Mouse (Mus musculus) heart, embryonic 13.5 days (tissue): ENCODE results near the gene Grk6. TPM values are rescaled to one million over a fixed set of nuclear protein-coding genes. Genes with fewer than 3 reads are reported as not detected.
"Not testable (repeated sequence)": the region's sequence is repeated elsewhere in the genome, so short reads cannot be mapped to it uniquely, and the experiment has no call there.

ENCODE experiments used
- ATAC-seq: fragments of 200-750 bp; cut with Nextera tagmentation; 2 replicates; pipeline ENCODE4 v1.8.0; 2017; ENCODE audit warnings: moderate TSS enrichment; ENCODE audit not compliant: insufficient number of reproducible peaks, low FRiP score, low TSS enrichment; ENCODE audit errors: extremely low read depth
- H3K27ac ChIP-seq: fragments of 300-500 bp; sonication (generic); replicated peaks from 2 replicates; pipeline ENCODE4 v1.5.1; 2015; ENCODE audit warnings: moderate library complexity, mild to moderate bottlenecking, inconsistent platforms
- H3K27me3 ChIP-seq: fragments of 300-500 bp; sonication (generic); replicated peaks from 2 replicates; pipeline ENCODE4 v1.6.1; 2015; ENCODE audit warnings: mild to moderate bottlenecking, inconsistent platforms
- H3K36me3 ChIP-seq: fragments of 300-500 bp; sonication (generic); 2 replicates; pipeline ENCODE4 v1.6.1; 2015; ENCODE audit warnings: mild to moderate bottlenecking, inconsistent platforms
- H3K4me1 ChIP-seq: fragments of 300-500 bp; sonication (generic); 2 replicates; pipeline ENCODE4 v1.6.1; 2015; ENCODE audit warnings: inconsistent platforms
- H3K4me2 ChIP-seq: fragments of 300-500 bp; sonication (generic); 2 replicates; pipeline ENCODE4 v1.6.1; 2015; ENCODE audit warnings: inconsistent platforms, mild to moderate bottlenecking, moderate library complexity
- H3K4me3 ChIP-seq: fragments of 300-500 bp; sonication (generic); 2 replicates; pipeline ENCODE4 v1.5.1; 2015; ENCODE audit warnings: moderate library complexity, mild to moderate bottlenecking, inconsistent platforms
- H3K9ac ChIP-seq: fragments of 300-500 bp; sonication (generic); 2 replicates; pipeline ENCODE4 v1.6.1; 2015; ENCODE audit warnings: inconsistent platforms, mild to moderate bottlenecking, moderate library complexity
- H3K9me3 ChIP-seq: fragments of 300-500 bp; sonication (generic); 2 replicates; pipeline ENCODE4 v1.6.1; 2016; ENCODE audit warnings: inconsistent platforms
- WGBS: fragments of 180-500 bp; shearing (Covaris S2); methylation state at CpG from one replicate; pipeline ENCODE4 v1.1.7; 2015; ENCODE audit warnings: mixed read lengths; 5-methylcytosine and 5-hydroxymethylcytosine counted together
- polyA plus RNA-seq: library from polyadenylated mRNA; unstranded; fragments of >200 nt; fragmentation: Nextera tagmentation; extraction: Ambion mirVana; gene quantifications from 2 replicates; pipeline ENCODE4 v1.2.1, GENCODE M21; 2015

Gene Grk6
- polyA plus RNA-seq, 1 experiment from 2014 or later, result 16.7 TPM

DNA sequence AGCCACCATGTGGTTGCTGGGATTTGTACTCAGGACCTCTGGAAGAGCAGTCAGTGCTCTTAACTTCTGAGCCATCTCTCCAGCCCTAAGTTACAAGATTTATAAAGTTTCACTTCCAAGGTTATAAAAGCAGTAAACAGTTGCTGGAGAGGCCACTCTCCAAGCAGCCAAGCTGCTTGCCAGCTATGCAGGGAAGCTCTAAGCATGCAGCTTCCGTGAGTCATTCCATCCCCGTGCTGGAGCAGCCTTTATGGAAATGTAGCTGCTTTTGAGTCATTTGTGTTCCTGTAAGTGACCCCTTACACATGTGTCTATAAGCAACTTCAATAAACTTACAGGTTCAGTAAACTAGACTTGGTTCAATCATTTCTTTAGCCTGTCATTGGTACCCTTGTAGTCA is 14.3 kb upstream of the Grk6 start:
- H3K4me3 ChIP-seq, result no peak overlapping the region
- no peak for ATAC-seq
- peaks cover 23% of the 10 kb centered on the region for H3K27me3 ChIP-seq
- no peaks in the 10 kb centered on the region for H3K36me3 ChIP-seq
- 73% methylated on average over 2 of the region's 2 CpGs for WGBS
- no peak overlapping the region for H3K4me2 ChIP-seq
- no peak overlapping the region for H3K9ac ChIP-seq
- H3K27ac ChIP-seq, result no peak overlapping the region
- no peaks in the 10 kb centered on the region for H3K4me1 ChIP-seq
- peaks cover 4% of the 10 kb centered on the region; the same call in 1 of the 2 replicates for H3K9me3 ChIP-seq

DNA sequence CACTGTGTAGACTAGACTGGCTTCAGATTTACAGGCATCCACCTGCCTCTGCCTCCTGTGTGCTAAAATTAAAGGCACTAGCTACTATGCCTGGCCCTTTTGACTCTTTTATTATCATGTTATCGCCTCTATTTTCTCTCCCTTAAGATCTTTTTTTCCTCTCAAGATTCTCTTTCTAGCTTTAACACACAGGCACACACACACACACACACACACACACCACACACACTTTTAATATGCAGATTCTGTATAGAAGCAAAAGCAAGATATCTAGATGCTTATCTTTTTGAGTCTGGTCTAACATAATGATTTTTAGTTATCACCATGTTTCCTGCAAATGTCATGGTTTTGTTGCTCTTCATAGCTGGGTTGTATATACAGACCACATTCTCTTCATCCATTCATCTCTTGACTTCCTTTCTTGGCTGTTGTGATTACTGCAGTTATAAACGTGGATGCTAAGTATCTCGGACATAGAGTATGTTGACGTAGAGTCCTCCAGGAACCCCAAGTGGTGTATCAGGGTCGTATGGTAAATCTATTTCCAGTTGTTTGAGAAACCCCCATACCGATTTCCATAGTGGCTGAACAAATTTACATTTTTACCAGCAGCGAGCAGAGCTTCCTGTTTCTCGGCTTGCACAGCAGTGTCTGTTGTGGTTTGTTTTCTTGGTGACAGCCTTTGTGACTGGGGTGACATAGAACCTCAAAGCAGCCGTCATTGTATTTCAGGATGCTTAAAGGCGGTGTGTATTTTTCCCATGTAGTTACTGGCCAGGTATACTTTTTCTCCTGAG is 12.8 kb upstream of the Grk6 start:
- Histone ChIP-seq H3K36me3 (no peaks in the 10 kb centered on the region), H3K9ac (no peak overlapping the region), H3K4me3 (no peak overlapping the region), H3K4me2 (no peak overlapping the region), H3K27me3 (peaks cover 8% of the 10 kb centered on the region), H3K9me3 (peaks cover 4% of the 10 kb centered on the region; the same call in 1 of the 2 replicates), H3K4me1 (no peaks in the 10 kb centered on the region), H3K27ac (no peak overlapping the region)
- 67% methylated on average over 10 of the region's 10 CpGs for WGBS
- no peak for ATAC-seq

DNA sequence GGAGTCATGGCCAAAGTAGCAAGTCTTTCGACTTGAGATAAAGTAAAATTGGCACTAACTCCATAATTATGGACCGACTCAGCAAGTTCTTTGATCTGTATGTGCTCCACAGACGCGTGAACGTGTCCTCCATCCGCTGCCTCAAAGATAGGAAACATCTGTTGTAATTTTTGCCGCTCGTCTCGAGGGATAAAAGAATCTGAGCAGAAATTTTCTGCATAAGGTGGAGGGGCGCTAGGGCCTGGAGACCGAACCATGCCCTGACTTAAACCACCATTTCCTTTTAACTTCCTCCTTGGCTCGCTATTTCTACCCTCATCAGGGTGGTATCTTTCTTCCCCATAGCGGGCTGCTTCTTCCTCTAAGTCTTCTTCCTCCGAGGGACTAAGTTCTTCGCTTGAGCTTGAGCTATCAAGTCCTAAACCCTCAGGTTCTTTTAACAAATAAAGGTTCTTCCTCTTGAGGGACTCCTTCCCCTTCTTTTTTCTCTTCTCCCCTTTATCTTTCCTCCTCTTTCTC is 7.7 kb upstream of the Grk6 start:
- H3K36me3 ChIP-seq, H3K9me3 ChIP-seq, H3K9ac ChIP-seq, H3K4me2 ChIP-seq, ATAC-seq, H3K27me3 ChIP-seq, H3K4me3 ChIP-seq, H3K4me1 ChIP-seq, H3K27ac ChIP-seq: not testable (repeated sequence)
- 74% methylated on average over 15 of the region's 15 CpGs for whole genome bisulfite sequencing

DNA sequence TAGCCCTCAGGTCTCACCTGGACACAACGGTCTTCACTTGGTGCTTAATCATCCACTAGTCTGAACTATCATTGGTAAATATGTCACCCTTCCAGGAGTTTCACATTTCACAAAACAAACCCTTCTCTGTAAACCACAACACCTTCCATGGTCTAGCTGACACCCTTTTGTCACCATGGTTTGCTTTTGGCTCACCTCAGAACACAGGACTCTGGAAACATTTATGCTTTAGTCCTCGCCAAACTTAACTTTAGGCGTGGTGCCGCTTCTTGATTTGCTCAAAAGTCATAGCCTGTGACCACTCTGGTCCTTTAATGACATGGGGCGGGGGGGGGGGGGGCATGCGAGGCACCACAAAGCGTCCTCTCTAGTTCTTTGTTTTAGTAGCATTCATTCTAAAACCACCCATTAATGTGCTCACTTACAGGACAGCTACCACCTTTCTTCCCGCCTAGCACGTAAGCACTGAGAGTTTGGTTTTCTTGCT is 1.0 kb upstream of the Grk6 start:
- Histone ChIP-seq H3K4me2 (peak overlapping the region; percentile 73), H3K27ac (peak overlapping the region; percentile 95), H3K4me3 (peak overlapping the region; percentile 90), H3K36me3 (no peaks in the 10 kb centered on the region), H3K9ac (peak overlapping the region; percentile 71), H3K4me1 (peaks cover 30% of the 10 kb centered on the region), H3K9me3 (no peaks in the 10 kb centered on the region), H3K27me3 (no peaks in the 10 kb centered on the region)
- WGBS, result 43% methylated on average over 9 of the region's 9 CpGs
- no peak for ATAC-seq

DNA sequence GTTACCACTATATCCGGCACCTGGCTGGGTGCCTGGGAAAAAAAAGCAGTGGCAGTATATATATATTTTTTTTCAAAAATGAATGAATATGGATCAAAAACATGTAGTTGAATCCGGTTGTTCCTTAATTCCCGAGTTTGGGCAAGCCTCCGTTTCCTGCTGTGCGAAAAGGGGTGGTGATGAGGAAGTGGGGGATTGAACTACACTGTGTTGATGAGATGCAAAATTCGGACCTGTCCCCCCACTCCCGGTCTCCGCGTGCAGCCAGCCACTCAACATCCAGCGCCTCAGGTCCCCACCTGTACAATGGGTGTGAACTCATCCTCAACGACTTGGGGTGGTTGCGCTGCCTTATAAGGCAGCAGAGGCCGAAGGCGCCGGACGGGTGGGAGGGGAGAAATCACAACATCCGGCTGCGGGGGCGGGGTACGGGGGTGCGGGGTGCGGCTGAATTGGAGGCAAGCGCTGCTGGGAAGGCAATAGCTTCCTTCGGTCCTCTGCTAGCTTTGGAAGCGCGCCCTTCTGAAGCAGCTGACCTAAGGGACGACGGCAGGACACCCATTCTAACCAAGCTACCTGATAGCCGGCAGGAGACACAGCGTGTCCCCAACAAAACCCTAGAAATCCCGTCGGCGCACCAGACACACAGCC is 461 bp upstream of the Grk6 start:
- peak overlapping the region; percentile 73 for H3K4me2 ChIP-seq
- ATAC-seq, result peak; percentile 51
- H3K27me3 ChIP-seq, result no peaks in the 10 kb centered on the region
- 1% methylated on average over 33 of the region's 33 CpGs for whole genome bisulfite sequencing
- peak overlapping the region; percentile 71 for H3K9ac ChIP-seq
- peaks cover 4% of the 10 kb centered on the region; the same call in 1 of the 2 replicates for H3K36me3 ChIP-seq
- H3K9me3 ChIP-seq, result no peaks in the 10 kb centered on the region
- H3K4me3 ChIP-seq, result peak overlapping the region; percentile 90
- peaks cover 31% of the 10 kb centered on the region for H3K4me1 ChIP-seq
- peak overlapping the region; percentile 95 for H3K27ac ChIP-seq

DNA sequence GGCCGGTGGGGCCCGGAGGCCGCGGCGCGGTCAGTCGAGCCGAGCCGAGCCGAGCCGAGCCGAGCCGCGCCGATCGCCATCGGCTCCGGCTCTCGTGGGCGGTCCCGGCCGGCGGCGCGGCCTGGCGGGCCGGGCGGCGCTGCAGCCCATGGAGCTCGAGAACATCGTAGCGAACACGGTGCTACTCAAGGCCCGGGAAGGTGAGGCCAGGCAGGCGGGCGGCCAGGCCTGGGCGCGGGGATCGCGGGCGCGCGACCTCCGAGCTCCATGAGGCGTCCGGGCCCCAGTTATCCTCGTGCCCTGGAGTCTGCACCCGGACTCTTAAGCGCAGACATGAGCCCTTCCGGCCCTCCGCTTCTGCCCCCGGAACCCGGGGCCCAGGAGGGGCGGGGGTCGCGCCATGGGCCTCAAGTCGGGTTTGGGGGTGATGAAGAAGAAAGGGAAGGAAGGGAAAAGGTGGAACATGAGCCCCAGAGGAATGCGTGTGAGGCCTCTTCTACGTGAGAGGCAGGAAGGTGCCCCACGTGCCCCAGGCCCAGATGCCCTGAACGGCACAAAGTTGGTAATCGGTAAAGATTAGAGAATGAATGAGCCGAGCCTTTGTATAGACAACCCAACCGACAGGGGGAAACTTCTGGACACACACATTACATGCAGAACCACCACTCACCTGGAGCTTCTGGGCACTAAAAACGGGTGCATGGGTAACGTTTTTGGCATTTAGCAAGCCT is 654 bp downstream of the Grk6 start:
- Histone ChIP-seq H3K4me1 (peaks cover 38% of the 10 kb centered on the region), H3K9me3 (no peaks in the 10 kb centered on the region), H3K27me3 (no peaks in the 10 kb centered on the region), H3K9ac (peak overlapping the region; percentile 96), H3K4me3 (peak overlapping the region; percentile 90), H3K36me3 (peaks cover 15% of the 10 kb centered on the region), H3K27ac (peak overlapping the region; percentile 95), H3K4me2 (peak overlapping the region; percentile 73)
- under 1% methylated on average over 60 of the region's 66 CpGs for WGBS
- ATAC-seq, result no peak

DNA sequence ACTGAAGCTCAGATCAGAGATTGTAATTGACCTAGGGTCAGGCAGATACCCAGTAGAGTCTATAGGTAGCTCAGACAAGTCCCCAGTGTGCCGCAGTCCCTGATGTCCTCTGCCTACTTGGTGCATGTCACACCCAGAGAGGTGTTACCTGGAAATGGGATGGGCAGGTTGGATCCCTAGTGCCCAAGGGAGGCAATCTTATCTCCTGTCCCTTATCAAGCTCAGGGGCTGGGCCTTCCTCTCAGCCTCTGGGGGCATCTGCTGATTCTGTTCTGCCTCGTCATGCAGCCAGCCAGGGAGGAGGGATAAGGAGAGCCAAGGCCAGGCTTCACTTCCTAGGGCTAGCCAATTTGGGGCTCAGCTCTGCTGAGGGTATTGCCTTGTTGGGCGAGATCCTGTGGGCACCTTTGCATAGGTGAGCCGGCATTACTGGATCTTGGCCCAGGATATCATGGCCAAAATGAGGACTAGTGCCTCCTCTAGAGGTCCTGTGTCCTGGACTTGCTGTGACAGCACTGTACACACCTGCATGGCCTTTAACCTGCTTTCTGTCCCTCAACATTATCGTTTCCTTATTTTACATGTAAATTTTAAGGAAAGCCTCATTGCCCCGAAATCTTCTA is 1.7 kb downstream of the Grk6 start:
- no peak overlapping the region; the same call in 1 of the 2 replicates for H3K27ac ChIP-seq
- H3K4me1 ChIP-seq, result peaks cover 38% of the 10 kb centered on the region
- no peaks in the 10 kb centered on the region for H3K27me3 ChIP-seq
- H3K4me3 ChIP-seq, result peak overlapping the region; percentile 90
- H3K9me3 ChIP-seq, result no peaks in the 10 kb centered on the region
- peak overlapping the region; percentile 96 for H3K9ac ChIP-seq
- 66% methylated on average over 6 of the region's 6 CpGs for WGBS
- peak overlapping the region; percentile 73 for H3K4me2 ChIP-seq
- H3K36me3 ChIP-seq, result peaks cover 26% of the 10 kb centered on the region
- ATAC-seq, result no peak

DNA sequence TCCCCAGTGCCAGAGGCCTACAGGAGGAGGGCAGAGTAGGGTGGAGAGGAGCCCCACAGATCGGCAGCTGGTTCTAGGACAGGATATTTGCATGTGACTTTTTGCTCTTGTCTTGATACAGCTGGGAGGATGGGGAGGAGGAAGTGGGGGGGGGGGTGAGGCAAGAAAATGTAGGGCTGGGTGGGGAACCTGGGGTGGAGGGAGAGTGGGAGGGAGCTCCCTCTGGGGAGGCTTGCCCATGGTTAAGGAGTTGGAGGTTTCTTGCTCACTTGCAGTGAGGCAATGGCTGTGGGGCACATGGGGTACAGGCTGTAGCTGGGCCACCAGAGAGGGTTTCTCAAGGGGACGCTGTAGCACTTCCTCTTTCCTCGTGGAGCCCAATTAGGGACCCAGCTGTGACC is 2.7 kb downstream of the Grk6 start:
- Histone ChIP-seq H3K27ac (no peak overlapping the region), H3K9me3 (no peaks in the 10 kb centered on the region), H3K36me3 (peaks cover 35% of the 10 kb centered on the region), H3K4me2 (peak overlapping the region; percentile 73), H3K9ac (peak overlapping the region; percentile 96), H3K27me3 (no peaks in the 10 kb centered on the region), H3K4me3 (no peak overlapping the region), H3K4me1 (peaks cover 38% of the 10 kb centered on the region)
- 35% methylated on average over 3 of the region's 3 CpGs for WGBS
- ATAC-seq, result no peak

DNA sequence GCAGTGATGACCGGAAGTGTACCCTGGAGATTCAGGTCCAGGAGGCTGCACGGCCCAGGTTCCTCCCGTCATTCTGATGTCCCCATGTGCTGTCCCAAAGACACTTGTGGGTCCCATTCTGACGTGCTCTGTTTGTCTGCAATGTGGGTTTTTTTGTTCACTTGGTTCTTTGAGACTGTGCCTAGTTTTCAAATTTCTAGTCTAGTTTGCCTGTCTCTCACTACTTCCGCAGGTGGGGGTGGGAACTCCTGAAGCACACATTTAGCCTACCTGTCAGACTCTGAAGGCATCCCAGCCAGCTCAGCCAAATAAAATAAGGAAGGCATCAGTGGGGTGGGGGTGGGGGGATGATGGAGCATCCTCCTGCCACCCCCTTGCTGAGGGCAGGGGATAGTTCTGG is 3.3 kb downstream of the Grk6 start:
- Histone ChIP-seq H3K9ac (no peak overlapping the region), H3K4me1 (peaks cover 38% of the 10 kb centered on the region), H3K36me3 (peaks cover 41% of the 10 kb centered on the region), H3K4me3 (no peak overlapping the region), H3K9me3 (no peaks in the 10 kb centered on the region), H3K4me2 (no peak overlapping the region), H3K27ac (no peak overlapping the region), H3K27me3 (no peaks in the 10 kb centered on the region)
- ATAC-seq, result no peak
- 91% methylated on average over 5 of the region's 5 CpGs for WGBS

DNA sequence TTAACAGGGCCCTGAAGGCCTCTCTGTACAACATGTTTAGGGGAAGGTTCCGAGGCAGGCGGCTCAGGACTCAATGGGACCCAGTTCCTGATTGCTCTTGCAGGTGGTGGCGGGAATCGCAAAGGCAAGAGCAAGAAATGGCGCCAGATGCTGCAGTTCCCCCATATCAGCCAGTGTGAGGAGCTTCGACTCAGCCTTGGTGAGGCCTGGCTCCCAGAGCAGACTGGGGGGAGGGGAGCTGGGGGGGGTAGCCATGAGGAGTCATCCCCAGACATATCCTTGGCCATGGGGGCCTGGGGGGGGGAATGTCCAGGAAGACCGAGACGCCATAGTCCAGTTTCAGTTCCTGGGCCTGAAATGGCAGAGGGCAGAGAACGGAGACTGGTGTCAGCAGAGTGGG is 4.3 kb downstream of the Grk6 start:
- no peak for ATAC-seq
- H3K4me1 ChIP-seq, result peaks cover 32% of the 10 kb centered on the region
- H3K9me3 ChIP-seq, result no peaks in the 10 kb centered on the region
- H3K4me2 ChIP-seq, result no peak overlapping the region
- no peaks in the 10 kb centered on the region for H3K27me3 ChIP-seq
- no peak overlapping the region for H3K27ac ChIP-seq
- no peak overlapping the region for H3K9ac ChIP-seq
- no peak overlapping the region for H3K4me3 ChIP-seq
- peaks cover 51% of the 10 kb centered on the region for H3K36me3 ChIP-seq
- WGBS, result 94% methylated on average over 9 of the region's 9 CpGs
